Mouse (Mus musculus) C2C12 (cell line): ENCODE results near the gene Gfod2. TPM values are rescaled to one million over a fixed set of nuclear protein-coding genes. Genes with fewer than 3 reads are reported as not detected.

Experiments
- H3K27me3 ChIP-seq: one replicate; pipeline ENCODE4 v1.6.1; 2011; ENCODE audit not compliant: control insufficient read depth, insufficient read depth, insufficient read length
- H3K36me3 ChIP-seq: one replicate; pipeline ENCODE4 v1.6.1; 2011; ENCODE audit not compliant: control insufficient read depth, insufficient read depth
- H3K4me3 ChIP-seq: one replicate; pipeline ENCODE4 v1.5.1; 2011; ENCODE audit warnings: mild to moderate bottlenecking, control low read depth; ENCODE audit not compliant: poor library complexity, insufficient read depth, severe bottlenecking
- H3K79me2 ChIP-seq: one replicate; pipeline ENCODE4 v1.6.1; 2011; ENCODE audit not compliant: control insufficient read depth, insufficient read depth
- H3K79me3 ChIP-seq: one replicate; pipeline ENCODE4 v1.6.1; 2011; ENCODE audit warnings: low read depth, control low read depth
- H3ac ChIP-seq: one replicate; pipeline ENCODE3; 2011; ENCODE audit warnings: low read depth; ENCODE audit not compliant: control insufficient read depth, insufficient read length
- CEBPB ChIP-seq: IDR thresholded peaks from one replicate; pipeline ENCODE4 v1.6.1; 2011; ENCODE audit warnings: low read depth, mild to moderate bottlenecking, control low read depth, moderate library complexity
- CTCF ChIP-seq: IDR thresholded peaks from one replicate; pipeline ENCODE4 v1.5.1; 2011; ENCODE audit not compliant: control insufficient read depth, insufficient read depth, insufficient read length
- FOSL1 ChIP-seq: IDR thresholded peaks from one replicate; pipeline ENCODE4 v1.8.0; 2011; ENCODE audit warnings: mild to moderate bottlenecking, low read length; ENCODE audit not compliant: poor library complexity, insufficient read depth, severe bottlenecking
- MAX ChIP-seq: IDR thresholded peaks from one replicate; pipeline ENCODE4 v1.6.1; 2011; ENCODE audit warnings: mild to moderate bottlenecking, control low read depth
- MYOD1 ChIP-seq: IDR thresholded peaks from one replicate; pipeline ENCODE4 v1.6.1; 2011; ENCODE audit warnings: low read depth; ENCODE audit not compliant: control insufficient read depth, insufficient read length
- MYOG ChIP-seq: IDR thresholded peaks from one replicate; pipeline ENCODE4 v1.6.1; 2011; ENCODE audit not compliant: control insufficient read depth, insufficient read length; ENCODE audit errors: extremely low read depth
- USF1 ChIP-seq: IDR thresholded peaks from one replicate; pipeline ENCODE4 v1.6.1; 2011; ENCODE audit warnings: low read depth, mild to moderate bottlenecking, control low read depth, moderate library complexity
- polyA plus RNA-seq: library from polyadenylated mRNA; unstranded; fragments of >200 nt; fragmentation: generic; extraction: Trizol; gene quantifications from one replicate; pipeline ENCODE4 v1.2.1, GENCODE M21; 2012; ENCODE audit warnings: missing spikeins

Gene Gfod2
- polyA plus RNA-seq, 1 experiment, result 8.2 TPM

- H3K79me3 ChIP-seq, result no peaks in the 10 kb centered on the region
- H3ac ChIP-seq, result no peak overlapping the region
- H3K27me3 ChIP-seq, result no peaks in the 10 kb centered on the region
- peaks cover 8% of the 10 kb centered on the region for H3K36me3 ChIP-seq
- no peaks in the 10 kb centered on the region for H3K79me2 ChIP-seq
- no peak overlapping the region for H3K4me3 ChIP-seq
- TF ChIP-seq USF1 (no peak), CTCF (no peak), CEBPB (no peak), MAX (no peak), MYOG (no peak), MYOD1 (no peak), FOSL1 (no peak)
Observed at GRCm38 (mm10) chr8:105694051-105694799, 64.2 kb downstream of the Gfod2 start.

DNA sequence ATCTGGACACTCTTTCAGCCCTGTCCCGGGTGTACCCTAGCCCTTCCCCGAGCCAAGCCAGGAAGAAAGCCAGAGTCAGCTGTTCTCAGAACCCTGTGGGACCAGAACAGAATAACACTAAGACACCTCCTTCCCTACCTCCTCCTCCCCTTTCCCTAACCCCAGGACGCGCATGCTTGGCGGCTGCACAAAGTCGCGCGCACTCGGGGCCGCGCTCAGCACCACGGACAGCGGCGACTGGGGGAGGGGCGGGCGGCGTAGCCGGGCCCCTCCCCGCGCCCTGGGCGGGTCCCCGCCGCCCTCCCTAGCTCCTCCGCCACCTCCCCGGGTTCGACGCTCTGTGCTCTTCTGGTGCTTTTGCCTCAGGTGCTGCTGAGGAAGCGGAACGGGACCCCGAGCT lies 64.8 kb downstream of the Gfod2 start:
- H3K79me2 ChIP-seq, result no peaks in the 10 kb centered on the region
- H3K4me3 ChIP-seq, result no peak overlapping the region

GRCm38 (mm10) chr8:105692449-105693182 lies 65.8 kb downstream of the Gfod2 start:
- Histone ChIP-seq H3K4me3 (no peak overlapping the region), H3ac (no peak overlapping the region), H3K36me3 (no peaks in the 10 kb centered on the region), H3K79me3 (no peaks in the 10 kb centered on the region), H3K79me2 (no peaks in the 10 kb centered on the region), H3K27me3 (no peaks in the 10 kb centered on the region)
- TF ChIP-seq MAX, result no peak
- no peak for TF ChIP-seq MYOG
- TF ChIP-seq USF1, result no peak
- TF ChIP-seq FOSL1, result no peak
- TF ChIP-seq CEBPB, result no peak
- no peak for TF ChIP-seq CTCF
- TF ChIP-seq MYOD1, result no peak

More for the DNA sequence above, 64.8 kb downstream of the Gfod2 start:
- H3K36me3 ChIP-seq, result peaks cover 7% of the 10 kb centered on the region
- TF ChIP-seq MYOD1 (no peak), CEBPB (no peak), MAX (no peak), USF1 (no peak), FOSL1 (no peak), MYOG (no peak), CTCF (no peak)
- no peaks in the 10 kb centered on the region for H3K79me3 ChIP-seq
- no peaks in the 10 kb centered on the region for H3K27me3 ChIP-seq
- no peak overlapping the region for H3ac ChIP-seq

DNA sequence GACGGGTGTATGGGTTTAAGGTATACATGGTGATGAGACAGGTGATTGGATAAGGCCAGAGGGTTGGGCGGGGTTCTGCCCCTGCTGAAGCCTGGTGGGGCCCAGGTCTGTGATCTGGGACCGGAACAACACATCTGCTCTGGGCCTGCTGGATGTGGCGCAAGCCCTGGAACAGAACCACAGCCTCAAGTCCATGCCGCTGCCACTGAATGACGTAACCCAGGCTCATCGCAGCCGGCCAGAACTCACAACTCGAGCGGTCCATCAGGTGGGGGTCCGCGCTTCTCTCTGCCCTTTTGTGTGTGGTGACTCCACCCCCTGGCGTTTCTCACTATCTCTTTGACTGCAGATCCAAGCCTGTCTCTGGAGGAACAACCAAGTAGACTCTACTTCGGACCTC lies 67.5 kb downstream of the Gfod2 start:
- no peaks in the 10 kb centered on the region for H3K79me3 ChIP-seq
- H3ac ChIP-seq, result no peak overlapping the region
- no peak overlapping the region for H3K4me3 ChIP-seq
- TF ChIP-seq CTCF (no peak), MYOD1 (no peak), FOSL1 (no peak), CEBPB (no peak), MAX (no peak), USF1 (no peak), MYOG (no peak)
- H3K79me2 ChIP-seq, result no peaks in the 10 kb centered on the region
- H3K36me3 ChIP-seq, result no peaks in the 10 kb centered on the region
- no peaks in the 10 kb centered on the region for H3K27me3 ChIP-seq

GRCm38 (mm10) chr8:105689983-105690360 lies 68.5 kb downstream of the Gfod2 start:
- H3K4me3 ChIP-seq, result no peak overlapping the region
- no peaks in the 10 kb centered on the region for H3K27me3 ChIP-seq
- no peak overlapping the region for H3ac ChIP-seq
- TF ChIP-seq MYOD1, result no peak
- H3K79me2 ChIP-seq, result no peaks in the 10 kb centered on the region
- H3K79me3 ChIP-seq, result no peaks in the 10 kb centered on the region
- H3K36me3 ChIP-seq, result no peaks in the 10 kb centered on the region
